Mouse (Mus musculus) heart, adult 8-10 months (tissue): ENCODE measurements around the gene Fam81b. TPM values are rescaled to one million over a fixed set of nuclear protein-coding genes. Genes with fewer than 3 reads are reported as not detected.

Experiments used
- DNase-seq: peaks from one replicate; pipeline ENCODE4 v3.0.0; 2022; ENCODE audit warnings: low spot score
- microRNA-seq: library from miRNA; unstranded; fragments of <30 nt; microRNA quantifications from one replicate; pipeline ENCODE4 v1.2.0, GENCODE M21; 2022
- total RNA-seq, 4 experiments: library from RNA; stranded (reverse); gene quantifications; 2 replicates each; pipeline ENCODE4 v1.2.4; 2022

Gene Fam81b
- total RNA-seq, 4 experiments from 2014 or later: not detected

DNA sequence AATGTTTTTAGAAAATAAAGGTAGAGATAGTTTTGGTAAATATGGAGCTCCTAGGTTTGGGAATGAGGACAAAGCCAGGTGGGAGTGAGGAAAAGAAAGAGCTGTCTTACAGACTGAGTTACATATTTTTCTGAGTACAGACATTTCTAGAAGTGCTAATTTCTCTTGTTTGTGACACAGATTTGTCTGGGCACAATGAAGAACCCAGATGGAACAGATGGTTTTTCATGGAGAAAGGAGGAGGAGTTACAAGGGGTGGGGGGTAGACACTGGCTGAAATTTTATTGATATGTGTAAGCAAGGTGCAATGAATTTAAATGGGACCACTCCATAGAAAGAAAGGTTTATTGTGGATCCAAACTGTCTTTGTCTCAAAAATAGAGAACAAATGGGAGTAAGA, 109.9 kb downstream of the Fam81b start:
- DNase-seq: no peak

DNA sequence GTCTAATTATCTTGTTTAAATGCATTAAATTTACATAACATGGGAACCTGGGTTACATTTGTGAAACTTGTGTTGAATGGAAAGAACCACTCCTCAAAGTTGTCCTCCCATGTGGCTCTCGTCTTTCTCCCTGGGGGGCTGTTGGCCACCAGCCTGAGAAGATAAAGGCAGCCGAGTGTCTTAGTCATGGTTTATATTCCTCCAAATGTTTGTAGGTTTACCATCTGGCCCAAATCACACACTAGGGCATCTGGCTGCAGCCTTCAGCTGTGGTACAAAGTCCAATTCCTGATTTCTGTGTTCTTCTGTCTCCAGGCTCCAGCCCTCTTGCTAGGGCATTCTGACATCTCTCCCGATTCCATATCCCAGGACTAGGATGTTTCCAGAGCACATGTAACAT, 114.6 kb downstream of the Fam81b start:
- DNase-seq: no peak

GRCm38 (mm10) chr13:76189190-76189589, 115.7 kb downstream of the Fam81b start:
- no peak for DNase-seq

- no peak for DNase-seq
Measured at GRCm38 (mm10) chr13:76187651-76188050, 117.2 kb downstream of the Fam81b start.

GRCm38 (mm10) chr13:76178700-76179099, 126.2 kb downstream of the Fam81b start:
- no peak for DNase-seq

DNA sequence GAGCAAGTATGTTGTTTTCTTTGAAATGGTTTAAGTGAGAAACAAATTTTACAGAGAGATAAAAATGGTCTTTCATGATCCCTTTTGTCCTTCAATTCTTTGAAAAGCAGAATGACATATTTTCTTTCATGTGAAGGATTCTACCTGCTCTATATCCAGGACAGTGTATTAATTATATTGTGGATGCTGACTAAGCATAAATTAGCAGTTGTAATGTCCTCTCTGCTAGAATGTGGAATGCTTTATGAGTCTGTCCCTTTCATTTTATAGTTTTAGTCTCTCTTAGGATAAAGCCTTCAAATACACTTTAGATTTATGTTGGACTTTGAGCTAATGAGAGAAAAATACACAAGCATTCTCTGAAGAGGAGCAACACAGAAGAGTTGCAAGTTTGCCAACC, 130.6 kb downstream of the Fam81b start:
- DNase-seq: no peak

DNA sequence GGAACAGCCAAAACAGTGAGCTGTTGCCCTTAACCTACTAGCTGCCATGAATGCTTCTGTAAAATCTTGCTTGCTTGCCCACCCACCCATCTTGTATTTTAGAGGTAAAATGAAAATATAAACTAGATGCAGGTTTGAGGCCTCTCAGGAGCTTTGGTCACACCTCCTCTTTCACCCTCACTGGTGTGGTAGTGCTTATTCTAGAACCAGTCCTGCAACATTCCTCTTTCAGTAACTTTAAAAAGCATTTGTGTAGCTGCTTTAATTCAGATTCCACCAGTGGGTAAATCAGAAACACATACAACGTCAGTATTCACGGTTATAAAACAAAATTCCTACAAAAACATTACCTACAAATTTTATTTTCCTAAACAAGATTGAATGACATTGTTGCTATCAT, 144.3 kb downstream of the Fam81b start:
- no peak for DNase-seq

GRCm38 (mm10) chr13:76157508-76157907, 147.4 kb downstream of the Fam81b start:
- no peak for DNase-seq

DNA sequence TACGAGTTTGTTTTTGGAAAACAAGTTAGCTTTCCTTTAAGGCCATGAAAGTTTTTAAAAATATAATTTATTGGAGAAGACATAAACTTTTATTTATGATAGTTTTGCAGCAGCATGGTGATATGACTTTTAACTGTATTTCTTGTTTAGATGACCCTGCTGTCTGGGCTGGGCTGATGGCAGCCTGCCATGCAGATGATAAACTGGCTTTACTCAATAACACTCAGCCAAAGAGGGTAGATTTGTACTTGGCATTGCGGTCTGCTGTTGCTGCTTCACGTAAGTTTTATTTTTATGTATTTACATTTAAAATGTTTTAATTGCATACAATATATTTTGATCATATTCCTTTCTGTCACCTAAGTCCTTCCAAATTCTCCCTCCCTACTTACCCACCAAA, 147.8 kb downstream of the Fam81b start:
- DNase-seq: peak; percentile 2

Small RNAs within 50 kb of the gene (microRNA-seq; reads per million reads assigned to microRNA genes)
- gene Gm24025: not detected

Other genes starting within 250 kb of the Fam81b start
- not detected for gene Gpr150, start 248.1 kb downstream of the Fam81b start, total RNA-seq
- gene Arsk, start 206.4 kb downstream of the Fam81b start, total RNA-seq: 1 to 10 TPM; 4.3 to 5.7 (median 5.0) TPM
- gene Ttc37, start 206.3 kb downstream of the Fam81b start, total RNA-seq: 10 to 100 TPM in 3 of 4 experiments, 1 to 10 TPM in 1; 8.8 to 11.0 (median 10.2) TPM
- 1 to 10 TPM; 2.7 to 3.3 (median 2.8) TPM for gene Mctp1, start 79.5 kb upstream of the Fam81b start, total RNA-seq